Mouse (Mus musculus) hindbrain, embryonic 14.5 days (tissue): ENCODE measurements around the gene Folh1. TPM values are rescaled to one million over a fixed set of nuclear protein-coding genes. Genes with fewer than 3 reads are reported as not detected.

Experiments
- polyA plus RNA-seq: library from polyadenylated mRNA; unstranded; fragments of >200 nt; fragmentation: Nextera tagmentation; extraction: Ambion mirVana; gene quantifications from 2 replicates; pipeline ENCODE4 v1.2.1, GENCODE M21; 2014

Folh1 gene
- polyA plus RNA-seq, 1 experiment from 2014 or later, result 0.64 TPM

Other genes starting within 250 kb of the Folh1 start
- gene Olfr295, start 192.1 kb downstream of the Folh1 start, polyA plus RNA-seq, result not detected in 2 replicates
- gene Olfr294, start 159.3 kb downstream of the Folh1 start, polyA plus RNA-seq, result not detected in 2 replicates
- not detected in 2 replicates for gene Olfr293, start 126.9 kb downstream of the Folh1 start, polyA plus RNA-seq
- not detected in 2 replicates for gene Olfr292, start 87.6 kb downstream of the Folh1 start, polyA plus RNA-seq
- not detected in 2 replicates for gene Vmn2r77, start 19.1 kb upstream of the Folh1 start, polyA plus RNA-seq
- not detected in 2 replicates for gene Vmn2r78, start 139.2 kb upstream of the Folh1 start, polyA plus RNA-seq
- not detected in 2 replicates for gene Vmn2r79, start 220.2 kb upstream of the Folh1 start, polyA plus RNA-seq